Mouse (Mus musculus) C2C12 (cell line): ENCODE measurements around the gene Dusp28.

ENCODE experiments used
- CEBPB ChIP-seq: IDR thresholded peaks from one replicate; pipeline ENCODE4 v1.6.1; 2011; ENCODE audit warnings: low read depth, mild to moderate bottlenecking, control low read depth, moderate library complexity
- CTCF ChIP-seq: IDR thresholded peaks from one replicate; pipeline ENCODE4 v1.5.1; 2011; ENCODE audit not compliant: control insufficient read depth, insufficient read depth, insufficient read length
- MAX ChIP-seq: IDR thresholded peaks from one replicate; pipeline ENCODE4 v1.6.1; 2011; ENCODE audit warnings: mild to moderate bottlenecking, control low read depth
- MYOD1 ChIP-seq: IDR thresholded peaks from one replicate; pipeline ENCODE4 v1.6.1; 2011; ENCODE audit warnings: low read depth; ENCODE audit not compliant: control insufficient read depth, insufficient read length
- MYOG ChIP-seq: IDR thresholded peaks from one replicate; pipeline ENCODE4 v1.6.1; 2011; ENCODE audit not compliant: control insufficient read depth, insufficient read length; ENCODE audit errors: extremely low read depth

- TF ChIP-seq CTCF (no peak), MAX (no peak), CEBPB (no peak), MYOD1 (no peak), MYOG (no peak)
Measured at GRCm38 (mm10) chr1:92943219-92943989, 36.6 kb downstream of the Dusp28 start.
